Mouse (Mus musculus) midbrain, embryonic 10.5 days (tissue): Measurements from ENCODE around the gene Ltb. TPM values are rescaled to one million over a fixed set of nuclear protein-coding genes. Genes with fewer than 3 reads are reported as not detected.

Source experiments
- DNase-seq: peaks from one replicate; pipeline ENCODE4 v3.0.0-alpha.2; 2017; ENCODE audit warnings: low spot score
- H3K27ac ChIP-seq: fragments of 300-500 bp; sonication (generic); replicated peaks from 2 replicates; pipeline ENCODE4 v1.5.1; 2016; ENCODE audit warnings: mild to moderate bottlenecking
- H3K27me3 ChIP-seq: fragments of 300-500 bp; sonication (generic); 2 replicates; pipeline ENCODE4 v1.6.1; 2016; ENCODE audit warnings: low read depth, mild to moderate bottlenecking; ENCODE audit not compliant: poor library complexity, severe bottlenecking
- H3K36me3 ChIP-seq: fragments of 300-500 bp; sonication (generic); 2 replicates; pipeline ENCODE4 v1.6.1; 2016; ENCODE audit warnings: mild to moderate bottlenecking, moderate library complexity
- H3K4me1 ChIP-seq: fragments of 300-500 bp; sonication (generic); 2 replicates; pipeline ENCODE4 v1.6.1; 2016
- H3K4me3 ChIP-seq: fragments of 300-500 bp; sonication (generic); 2 replicates; pipeline ENCODE4 v1.5.1; 2016; ENCODE audit warnings: mild to moderate bottlenecking, moderate library complexity
- H3K9me3 ChIP-seq: fragments of 300-500 bp; sonication (generic); replicated peaks from 2 replicates; pipeline ENCODE4 v1.6.1; 2016; ENCODE audit warnings: mild to moderate bottlenecking
- WGBS: fragments of 180-500 bp; shearing (Covaris S2); methylation state at CpG from one replicate; pipeline ENCODE4 v1.1.7; 2016; 5-methylcytosine and 5-hydroxymethylcytosine counted together
- polyA plus RNA-seq: library from polyadenylated mRNA; unstranded; fragments of >200 nt; fragmentation: Nextera tagmentation; extraction: Ambion mirVana; gene quantifications from 2 replicates; pipeline ENCODE4 v1.2.1, GENCODE M21; 2016

Ltb gene
- polyA plus RNA-seq, 1 experiment from 2014 or later = 0.10 TPM

GRCm38 (mm10) chr17:35158850-35159593 is 35.2 kb upstream of the Ltb start:
- WGBS = 96% methylated on average over 16 of the region's 16 CpGs
- no peak for DNase-seq
- peaks cover 94% of the 10 kb centered on the region for H3K36me3 ChIP-seq
- no peaks in the 10 kb centered on the region for H3K27me3 ChIP-seq
- no peak overlapping the region for H3K27ac ChIP-seq
- no peak overlapping the region for H3K4me3 ChIP-seq
- H3K4me1 ChIP-seq = peaks cover 21% of the 10 kb centered on the region
- no peaks in the 10 kb centered on the region for H3K9me3 ChIP-seq

- Histone ChIP-seq H3K36me3 (peaks cover 88% of the 10 kb centered on the region), H3K4me1 (peaks cover 21% of the 10 kb centered on the region), H3K4me3 (no peak overlapping the region), H3K27me3 (no peaks in the 10 kb centered on the region), H3K27ac (no peak overlapping the region), H3K9me3 (no peaks in the 10 kb centered on the region)
- no peak for DNase-seq
- WGBS = 94% methylated on average over 7 of the region's 7 CpGs
Observed at GRCm38 (mm10) chr17:35159638-35160037, 34.6 kb upstream of the Ltb start.

- 91% methylated on average over 11 of the region's 11 CpGs for WGBS
Observed at GRCm38 (mm10) chr17:35161421-35161820, 32.8 kb upstream of the Ltb start.

GRCm38 (mm10) chr17:35162121-35162520 is 32.1 kb upstream of the Ltb start:
- WGBS = 88% methylated on average over 14 of the region's 14 CpGs
- DNase-seq = no peak
- peaks cover 32% of the 10 kb centered on the region for H3K4me1 ChIP-seq
- H3K4me3 ChIP-seq = peak overlapping the region; percentile 92
- H3K27me3 ChIP-seq = no peaks in the 10 kb centered on the region
- H3K9me3 ChIP-seq = no peaks in the 10 kb centered on the region
- H3K27ac ChIP-seq = 0 out of 2 replicates have a peak overlapping the region, but pooled peaks have one; percentile 98
- H3K36me3 ChIP-seq = peaks cover 63% of the 10 kb centered on the region

More at GRCm38 (mm10) chr17:35161421-35161820, 32.8 kb upstream of the Ltb start:
- peaks cover 70% of the 10 kb centered on the region for H3K36me3 ChIP-seq
- no peaks in the 10 kb centered on the region for H3K9me3 ChIP-seq
- H3K27me3 ChIP-seq = no peaks in the 10 kb centered on the region
- H3K4me1 ChIP-seq = peaks cover 30% of the 10 kb centered on the region
- peak overlapping the region; percentile 92 for H3K4me3 ChIP-seq
- DNase-seq = no peak
- H3K27ac ChIP-seq = no peak overlapping the region

GRCm38 (mm10) chr17:35162730-35163129 is 31.5 kb upstream of the Ltb start:
- Histone ChIP-seq H3K36me3 (peaks cover 57% of the 10 kb centered on the region), H3K9me3 (no peaks in the 10 kb centered on the region), H3K27me3 (no peaks in the 10 kb centered on the region), H3K4me1 (peaks cover 32% of the 10 kb centered on the region), H3K27ac (peak overlapping the region; percentile 98), H3K4me3 (peak overlapping the region; percentile 92)
- WGBS = 77% methylated on average over 12 of the region's 12 CpGs
- DNase-seq = no peak

- peak overlapping the region; percentile 92 for H3K4me3 ChIP-seq
- peaks cover 49% of the 10 kb centered on the region for H3K36me3 ChIP-seq
- no peaks in the 10 kb centered on the region for H3K9me3 ChIP-seq
- no peak for DNase-seq
- peaks cover 32% of the 10 kb centered on the region for H3K4me1 ChIP-seq
- peak overlapping the region; percentile 98 for H3K27ac ChIP-seq
- no peaks in the 10 kb centered on the region for H3K27me3 ChIP-seq
- 28% methylated on average over 8 of the region's 8 CpGs for WGBS
Observed at GRCm38 (mm10) chr17:35163326-35164081, 30.7 kb upstream of the Ltb start.

- peak overlapping the region; percentile 98 for H3K27ac ChIP-seq
- peak overlapping the region; percentile 92 for H3K4me3 ChIP-seq
- DNase-seq = no peak
- H3K4me1 ChIP-seq = peaks cover 32% of the 10 kb centered on the region
- H3K9me3 ChIP-seq = no peaks in the 10 kb centered on the region
- peaks cover 42% of the 10 kb centered on the region for H3K36me3 ChIP-seq
- WGBS = 0% methylated on average over 18 of the region's 28 CpGs
- H3K27me3 ChIP-seq = no peaks in the 10 kb centered on the region
Observed at GRCm38 (mm10) chr17:35164218-35164567, 30.0 kb upstream of the Ltb start.

- H3K9me3 ChIP-seq = no peaks in the 10 kb centered on the region
- peak within 1 kb of the TSS; percentile 98 for H3K27ac ChIP-seq
- H3K4me1 ChIP-seq = peaks cover 32% of the 10 kb centered on the region
- peaks cover 36% of the 10 kb centered on the region for H3K36me3 ChIP-seq
- peak; percentile 99 for DNase-seq
- WGBS = under 1% methylated on average over 84 of the region's 89 CpGs
- H3K4me3 ChIP-seq = peak within 1 kb of the TSS; percentile 92
- no peaks in the 10 kb centered on the region for H3K27me3 ChIP-seq
Observed at GRCm38 (mm10) chr17:35164568-35165450, 29.4 kb upstream of the Ltb start, which contains the start of gene Prrc2a. TSS of gene Prrc2a (minus strand) at chr17:35164897.

- DNase-seq = no peak
- Histone ChIP-seq H3K36me3 (peaks cover 28% of the 10 kb centered on the region), H3K4me3 (peak overlapping the region; percentile 92), H3K4me1 (peaks cover 32% of the 10 kb centered on the region), H3K27ac (peak overlapping the region; percentile 98), H3K9me3 (no peaks in the 10 kb centered on the region), H3K27me3 (no peaks in the 10 kb centered on the region)
- 26% methylated on average over 12 of the region's 12 CpGs for WGBS
Observed at GRCm38 (mm10) chr17:35165451-35166155, 28.6 kb upstream of the Ltb start.

GRCm38 (mm10) chr17:35166352-35167035 is 27.7 kb upstream of the Ltb start:
- no peaks in the 10 kb centered on the region for H3K9me3 ChIP-seq
- H3K36me3 ChIP-seq = peaks cover 19% of the 10 kb centered on the region
- H3K27ac ChIP-seq = peak overlapping the region; percentile 98
- H3K4me1 ChIP-seq = peaks cover 31% of the 10 kb centered on the region
- H3K27me3 ChIP-seq = no peaks in the 10 kb centered on the region
- DNase-seq = no peak
- 74% methylated on average over 8 of the region's 8 CpGs for WGBS
- peak overlapping the region; percentile 92 for H3K4me3 ChIP-seq

GRCm38 (mm10) chr17:35167794-35168193 is 26.4 kb upstream of the Ltb start:
- no peak overlapping the region for H3K4me3 ChIP-seq
- H3K4me1 ChIP-seq = peaks cover 18% of the 10 kb centered on the region
- no peak for DNase-seq
- H3K9me3 ChIP-seq = no peaks in the 10 kb centered on the region
- H3K36me3 ChIP-seq = peaks cover 6% of the 10 kb centered on the region
- 90% methylated on average over 7 of the region's 7 CpGs for WGBS
- H3K27me3 ChIP-seq = no peaks in the 10 kb centered on the region
- peak overlapping the region; percentile 28; the same call in 1 of the 2 replicates for H3K27ac ChIP-seq
